Mouse (Mus musculus): ENCODE results near the gene Vmn2r16. TPM values are rescaled to one million over a fixed set of nuclear protein-coding genes. Genes with fewer than 3 reads are reported as not detected.

Gene Vmn2r16
- not detected in 2 replicates for total RNA-seq (2012; rRNA removed)
- total RNA-seq (2014; rRNA removed) = not detected in 2 replicates
- not detected in 2 replicates for polyA plus RNA-seq (2012; ENCODE audit: insufficient read length, low read depth)

DNA sequence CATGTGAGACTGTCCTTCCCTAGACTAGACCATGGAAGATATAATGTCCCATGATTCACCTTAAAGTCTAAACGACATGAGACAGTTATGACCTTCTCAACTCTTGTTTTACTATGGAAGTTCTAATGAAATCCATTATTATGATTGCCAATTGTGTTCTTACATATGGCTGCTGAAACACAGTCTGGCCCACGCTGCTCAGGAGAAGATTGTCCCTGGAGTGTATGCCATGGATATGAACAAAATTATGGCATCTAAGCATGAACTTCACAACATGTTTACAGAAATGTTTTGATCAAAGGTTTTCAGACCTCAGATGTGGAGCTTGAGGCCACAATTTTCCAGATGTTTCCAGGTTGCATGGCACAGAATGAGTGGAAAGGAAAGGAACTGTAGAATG is at the start of gene Vmn2r16:
Vmn2r16 (plus strand) TSS at position 301 of the 400 bp plus-strand sequence.
- Histone ChIP-seq H3K9me3 (replicated peaks; ENCODE audit: low read length) (no peaks in the 10 kb centered on the region), H3K36me3 (replicated peaks in 1 of 2; ENCODE audit: control insufficient read depth in 1 of 2, insufficient read depth in 1 of 2, low read length in 1 of 2) (no peaks in the 10 kb centered on the region)
- TF ChIP-seq KAT2A (IDR thresholded peaks at IDR 0.05; ENCODE audit: insufficient replicate concordance, low read length) = no peak
- no peak for TF ChIP-seq POLR2A (IDR thresholded peaks at IDR 0.05; ENCODE audit: low read depth, low read length)
- no peak for TF ChIP-seq EP300 (IDR thresholded peaks at IDR 0.05; ENCODE audit: low read length)
- no peak for TF ChIP-seq MEF2A (IDR thresholded peaks at IDR 0.05; ENCODE audit: borderline replicate concordance, low read depth, low read length)
- no peak for TF ChIP-seq MAFK (IDR thresholded peaks at IDR 0.05; ENCODE audit: insufficient replicate concordance, low read length)
- TF ChIP-seq HCFC1 (IDR thresholded peaks at IDR 0.05; ENCODE audit: low read depth, low read length) = no peak
- TF ChIP-seq RAD21 (IDR thresholded peaks at IDR 0.05; ENCODE audit: low read depth, low read length) = no peak
- no peak for TF ChIP-seq TCF12 (IDR thresholded peaks at IDR 0.05; ENCODE audit: low read depth, low read length)
- TF ChIP-seq CHD1 (IDR thresholded peaks at IDR 0.05; ENCODE audit: low read depth, low read length) = no peak
- no peak for TF ChIP-seq GABPA (IDR thresholded peaks at IDR 0.05; ENCODE audit: insufficient replicate concordance, low read depth, low read length)
- TF ChIP-seq USF2 (conservative IDR thresholded peaks at IDR 0.05; ENCODE audit: low read depth, low read length) = no peak

DNA sequence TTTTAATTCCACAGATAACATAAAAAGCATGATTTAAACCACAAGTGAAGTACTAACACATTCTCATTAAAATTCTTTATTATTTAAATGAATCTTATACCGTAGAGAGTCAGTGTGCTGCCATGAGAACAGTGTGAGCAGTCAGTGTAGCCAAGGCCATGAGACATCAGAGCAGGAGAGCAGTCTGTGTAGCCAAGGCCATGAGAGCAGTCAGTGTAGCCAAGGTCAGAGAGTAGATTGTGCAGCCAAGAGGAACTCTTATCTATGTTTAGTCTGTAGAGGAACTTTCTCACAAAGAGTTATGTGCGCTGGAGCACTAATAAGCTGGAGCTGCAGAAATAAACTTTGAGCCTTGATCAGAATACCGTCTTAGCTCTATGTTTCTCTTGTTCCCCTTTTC is 35.3 kb upstream of the Vmn2r16 start:
- DNase-seq (ENCODE audit: extremely low read depth) = no peak
- dilution Hi-C loops (cut with MboI; ENCODE audit: extremely low pct_ligation_motif_present, extremely low pct_unique_long_range_greater_than_20kb, low sequenced_read_pairs) = no loop called here
- H3K27ac ChIP-seq (ENCODE audit: insufficient read depth, low read depth) = no peak overlapping the region
- H3K9me3 ChIP-seq (replicated peaks; ENCODE audit: low read length) = no peaks in the 10 kb centered on the region
- in situ Hi-C loops (cut with MboI; ENCODE audit: low pct_ligation_motif_present, low pct_unique_long_range_greater_than_20kb, low sequenced_read_pairs) = no loop called here
- peaks cover 7% of the 10 kb centered on the region for H3K27me3 ChIP-seq (replicated peaks)
- no peak for TF ChIP-seq E2F4 (IDR thresholded peaks at IDR 0.05; ENCODE audit: insufficient replicate concordance, low read depth, low read length)
- TF ChIP-seq JUN (IDR thresholded peaks at IDR 0.05; ENCODE audit: insufficient read depth, low read depth, low read length) = no peak
- TF ChIP-seq SMC3 (IDR thresholded peaks at IDR 0.05; ENCODE audit: low read depth, low read length) = no peak
- H3K4me2 ChIP-seq (ENCODE audit: insufficient read depth, low read depth, poor library complexity, severe bottlenecking) = no peak overlapping the region
- no peaks in the 10 kb centered on the region for H3K4me1 ChIP-seq (ENCODE audit: control insufficient read depth in 1 of 2, insufficient read depth in 2 of 2)
- no peak overlapping the region for H3K4me3 ChIP-seq (replicated peaks in 1 of 3; ENCODE audit: low read depth in 2 of 3, low read length in 2 of 3, poor library complexity in 1 of 3)
- H3K79me2 ChIP-seq (replicated peaks; ENCODE audit: control insufficient read depth, extremely low read depth, insufficient read depth, poor library complexity, severe bottlenecking) = no peaks in the 10 kb centered on the region
- no peaks in the 10 kb centered on the region for H3K36me3 ChIP-seq (replicated peaks in 1 of 2; ENCODE audit: control insufficient read depth in 1 of 2, insufficient read depth in 1 of 2, low read length in 1 of 2)
- no peak overlapping the region for H3K9ac ChIP-seq (ENCODE audit: insufficient read depth, low read depth)

More for the DNA sequence above, at the start of gene Vmn2r16:
- Histone ChIP-seq H3K4me2 (ENCODE audit: insufficient read depth, low read depth, poor library complexity, severe bottlenecking) (no peak within 1 kb of the TSS), H3K4me3 (replicated peaks in 1 of 3; ENCODE audit: low read depth in 2 of 3, low read length in 2 of 3, poor library complexity in 1 of 3) (no peak within 1 kb of the TSS), H3K27ac (ENCODE audit: insufficient read depth, low read depth) (no peak within 1 kb of the TSS), H3K79me2 (replicated peaks; ENCODE audit: control insufficient read depth, extremely low read depth, insufficient read depth, poor library complexity, severe bottlenecking) (no peaks in the 10 kb centered on the region), H3K27me3 (replicated peaks) (peaks cover 15% of the 10 kb centered on the region), H3K4me1 (ENCODE audit: control insufficient read depth in 1 of 2, insufficient read depth in 2 of 2) (no peaks in the 10 kb centered on the region), H3K9ac (ENCODE audit: insufficient read depth, low read depth) (no peak within 1 kb of the TSS)
- DNase-seq (ENCODE audit: extremely low read depth) = no peak
- dilution Hi-C loops (cut with MboI; ENCODE audit: extremely low pct_ligation_motif_present, extremely low pct_unique_long_range_greater_than_20kb, low sequenced_read_pairs) = no loop called here
- in situ Hi-C loops (cut with MboI; ENCODE audit: low pct_ligation_motif_present, low pct_unique_long_range_greater_than_20kb, low sequenced_read_pairs) = no loop called here

- Histone ChIP-seq H3K36me3 (replicated peaks in 1 of 2; ENCODE audit: control insufficient read depth in 1 of 2, insufficient read depth in 1 of 2, low read length in 1 of 2) (no peaks in the 10 kb centered on the region), H3K9ac (ENCODE audit: insufficient read depth, low read depth) (no peak within 1 kb of the TSS), H3K27me3 (replicated peaks) (peaks cover 10% of the 10 kb centered on the region), H3K27ac (ENCODE audit: insufficient read depth, low read depth) (no peak within 1 kb of the TSS), H3K4me3 (replicated peaks in 1 of 3; ENCODE audit: low read depth in 2 of 3, low read length in 2 of 3, poor library complexity in 1 of 3) (no peak within 1 kb of the TSS), H3K79me2 (replicated peaks; ENCODE audit: control insufficient read depth, extremely low read depth, insufficient read depth, poor library complexity, severe bottlenecking) (no peaks in the 10 kb centered on the region), H3K4me2 (ENCODE audit: insufficient read depth, low read depth, poor library complexity, severe bottlenecking) (no peak within 1 kb of the TSS), H3K4me1 (ENCODE audit: control insufficient read depth in 1 of 2, insufficient read depth in 2 of 2) (no peaks in the 10 kb centered on the region), H3K9me3 (replicated peaks; ENCODE audit: low read length) (no peaks in the 10 kb centered on the region)
- no peak for DNase-seq (ENCODE audit: extremely low read depth)
- in situ Hi-C loops (cut with MboI; ENCODE audit: low pct_ligation_motif_present, low pct_unique_long_range_greater_than_20kb, low sequenced_read_pairs) (no loop called here), dilution Hi-C loops (cut with MboI; ENCODE audit: extremely low pct_ligation_motif_present, extremely low pct_unique_long_range_greater_than_20kb, low sequenced_read_pairs) (no loop called here)
- TF ChIP-seq RAD21 (IDR thresholded peaks at IDR 0.05; ENCODE audit: low read depth, low read length) = no peak
- no peak for TF ChIP-seq RCOR1 (conservative IDR thresholded peaks at IDR 0.05; ENCODE audit: low read depth, low read length)
- no peak for TF ChIP-seq USF2 (conservative IDR thresholded peaks at IDR 0.05; ENCODE audit: low read depth, low read length)
- TF ChIP-seq BHLHE40 (IDR thresholded peaks at IDR 0.05; ENCODE audit: low read depth, low read length) = no peak
- TF ChIP-seq CHD1 (IDR thresholded peaks at IDR 0.05; ENCODE audit: low read depth, low read length) = no peak
- no peak for TF ChIP-seq MAZ (IDR thresholded peaks at IDR 0.05; ENCODE audit: low read depth, low read length)
- no peak for TF ChIP-seq JUND (conservative IDR thresholded peaks at IDR 0.05; ENCODE audit: low read depth, low read length)
- no peak for TF ChIP-seq TBP (conservative IDR thresholded peaks at IDR 0.05; ENCODE audit: low read depth, low read length)
- no peak for TF ChIP-seq ELF1 (IDR thresholded peaks at IDR 0.05; ENCODE audit: low read depth, low read length)
- no peak for TF ChIP-seq ZC3H11A (IDR thresholded peaks at IDR 0.05; ENCODE audit: low read depth, low read length)
- TF ChIP-seq MEF2A (IDR thresholded peaks at IDR 0.05; ENCODE audit: borderline replicate concordance, low read depth, low read length) = no peak
These were observed 32.4 kb upstream of the Vmn2r16 start, which contains the start of gene Vmn2r15 for GRCm38 (mm10) chr5:109297544-109297943. Gene Vmn2r15, minus strand, starts transcription at chr5:109297644.
